9 mouse cellular contexts compared by ENCODE assay signal in the genomic region with DNA sequence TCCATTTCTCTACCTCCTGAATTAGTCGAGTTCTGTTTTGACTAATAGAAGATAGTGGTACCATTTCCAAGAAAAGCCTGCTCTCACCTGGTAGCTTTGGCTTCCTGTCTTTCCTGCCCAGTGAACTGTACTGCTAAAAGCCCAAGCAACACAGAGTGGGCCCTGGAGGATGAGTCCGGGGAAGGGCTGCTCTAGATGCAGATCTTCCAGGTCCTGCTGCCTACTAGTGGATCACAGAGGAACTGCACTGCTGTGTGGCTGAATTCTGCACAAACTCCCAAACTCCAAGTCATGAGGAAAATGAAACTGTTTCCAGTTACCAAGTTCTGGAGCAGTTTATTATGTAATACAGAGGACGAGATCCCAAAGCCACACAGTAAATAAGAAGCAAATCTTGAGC.
DNase-seq lines count a peak whose midpoint lies in the region; ATAC-seq and TF ChIP-seq lines count a peak whose summit lies in the region.
"Had no signal": no experiment of that assay in that cellular context is flagged by ENCODE, and none has a peak within 500 bp of the region (broad histone marks: within the 10 kb centered on the region; RNA-seq: fewer than 3 reads in every experiment).

No protein-coding gene starts in this region.

- no peak overlapping the region for H3K4me3 ChIP-seq in heart, embryonic 10.5 days
- no peak overlapping the region for H3K4me3 ChIP-seq in cerebellum, adult 2 months (replicated peaks; ENCODE audit: insufficient read depth, low read depth, low read length)
- H3K4me3 ChIP-seq in layer of hippocampus, adult 2 months = no peak overlapping the region
- H3K4me3 ChIP-seq in midbrain, postnatal 0 days (ENCODE audit: low read depth, low read length) = no peak overlapping the region
- H3K4me3 ChIP-seq: limb, embryonic 12.5 days had no signal

- H3K4me2 ChIP-seq in midbrain, postnatal 0 days (ENCODE audit: low read depth, low read length, poor library complexity, severe bottlenecking) = no peak overlapping the region
- H3K4me2 ChIP-seq: limb, embryonic 12.5 days had no signal

- 45% methylated on average over 3 of the region's 3 CpGs for WGBS in heart, embryonic 10.5 days
- WGBS in cerebellum, adult 2 months = 60% methylated on average over 3 of the region's 3 CpGs
- WGBS in midbrain, postnatal 0 days = 36% methylated on average over 3 of the region's 3 CpGs

- ATAC-seq in midbrain, postnatal 0 days (ENCODE audit: low FRiP score) = no peak

- TF ChIP-seq CTCF in cerebellum, adult 2 months (IDR thresholded peaks at IDR 0.05; ENCODE audit: borderline replicate concordance, insufficient read depth, low read depth, low read length) = peak; percentile 71
- peak; percentile 96 for TF ChIP-seq CTCF in layer of hippocampus, adult 2 months (conservative IDR thresholded peaks at IDR 0.05)
- TF ChIP-seq CTCF in midbrain, postnatal 0 days (IDR thresholded peaks at IDR 0.05) = peak; percentile 91

- intact Hi-C loops in gastrocnemius, postnatal 14 days (cut with DNase I; ENCODE audit: low total_unique reads) = no loop called here

- no peak for TF ChIP-seq POLR2A in cerebellum, adult 2 months (IDR thresholded peaks at IDR 0.05; ENCODE audit: borderline replicate concordance, insufficient read depth, low read length)

- DNase-seq in heart, adult 11 months = peak; percentile 96
- no peak for DNase-seq in heart, embryonic 10.5 days (ENCODE audit: low spot score)
- DNase-seq in CD4-positive helper T cell, adult 2 months (ENCODE audit: low read depth, low spot score) = peak; percentile 13
- peak; percentile 34 to 44 for DNase-seq in cerebellum, adult 2 months
- peak; percentile 73 for DNase-seq in gastrocnemius, postnatal 14 days
- DNase-seq in layer of hippocampus, adult 2 months (ENCODE audit: low spot score in 2 of 2) = peak; percentile 29 to 65
- peak; percentile 81 for DNase-seq in midbrain, postnatal 0 days (ENCODE audit: low spot score)
- peak; percentile 7 to 45 for DNase-seq in thymus, postnatal 10 days (ENCODE audit: low spot score in 2 of 2)

- H3K4me1 ChIP-seq in heart, embryonic 10.5 days = no peaks in the 10 kb centered on the region
- H3K4me1 ChIP-seq in cerebellum, adult 2 months (ENCODE audit: control insufficient read depth, insufficient read depth, low read length) = peaks cover 9% of the 10 kb centered on the region
- H3K4me1 ChIP-seq in midbrain, postnatal 0 days (ENCODE audit: insufficient read depth, low read length) = no peaks in the 10 kb centered on the region

- no peaks in the 10 kb centered on the region for H3K27me3 ChIP-seq in heart, embryonic 10.5 days (ENCODE audit: insufficient read depth, poor library complexity, severe bottlenecking)
- H3K27me3 ChIP-seq in cerebellum, adult 2 months (ENCODE audit: control insufficient read depth, insufficient read depth, low read length) = no peaks in the 10 kb centered on the region
- no peaks in the 10 kb centered on the region for H3K27me3 ChIP-seq in midbrain, postnatal 0 days (ENCODE audit: insufficient read depth, low read length)

- no peak overlapping the region for H3K27ac ChIP-seq in heart, embryonic 10.5 days
- H3K27ac ChIP-seq in cerebellum, adult 2 months (ENCODE audit: insufficient read depth, low read length) = peak overlapping the region; percentile 78
- peak overlapping the region; percentile 15; the same call in 1 of the 2 replicates for H3K27ac ChIP-seq in layer of hippocampus, adult 2 months
- H3K27ac ChIP-seq in midbrain, postnatal 0 days (ENCODE audit: low read depth, low read length) = no peak overlapping the region
- H3K27ac ChIP-seq: limb, embryonic 12.5 days had no signal

- no peak overlapping the region for H3K9ac ChIP-seq in midbrain, postnatal 0 days (replicated peaks; ENCODE audit: low read length, poor library complexity, severe bottlenecking)
- H3K9ac ChIP-seq: limb, embryonic 12.5 days had no signal

- H3K9me3 ChIP-seq in heart, embryonic 10.5 days = no peaks in the 10 kb centered on the region
- no peaks in the 10 kb centered on the region for H3K9me3 ChIP-seq in midbrain, postnatal 0 days (ENCODE audit: low read length)
- H3K9me3 ChIP-seq: limb, embryonic 12.5 days had no signal

- H3K36me3 ChIP-seq in heart, embryonic 10.5 days = no peaks in the 10 kb centered on the region
- H3K36me3 ChIP-seq in midbrain, postnatal 0 days (ENCODE audit: insufficient read depth, low read length) = no peaks in the 10 kb centered on the region

Comparison
In these comparisons a context has a peak if more than half of its experiments do, and no peak if none do; other contexts are left out.
1. H3K27ac ChIP-seq: peak in cerebellum, adult 2 months (single experiment) and layer of hippocampus, adult 2 months (single experiment); none in heart, embryonic 10.5 days (single experiment) and midbrain, postnatal 0 days (single experiment).
2. Peak in every context shown above with its lines, with median percentiles within 50 percentile points of each other: CTCF ChIP-seq.